Mouse (Mus musculus): Measurements from ENCODE around the gene Triobp. TPM values are rescaled to one million over a fixed set of nuclear protein-coding genes. Genes with fewer than 3 reads are reported as not detected.

Gene Triobp
- polyA plus RNA-seq, 1 experiment from 2014 or later = 48.1 TPM

DNA sequence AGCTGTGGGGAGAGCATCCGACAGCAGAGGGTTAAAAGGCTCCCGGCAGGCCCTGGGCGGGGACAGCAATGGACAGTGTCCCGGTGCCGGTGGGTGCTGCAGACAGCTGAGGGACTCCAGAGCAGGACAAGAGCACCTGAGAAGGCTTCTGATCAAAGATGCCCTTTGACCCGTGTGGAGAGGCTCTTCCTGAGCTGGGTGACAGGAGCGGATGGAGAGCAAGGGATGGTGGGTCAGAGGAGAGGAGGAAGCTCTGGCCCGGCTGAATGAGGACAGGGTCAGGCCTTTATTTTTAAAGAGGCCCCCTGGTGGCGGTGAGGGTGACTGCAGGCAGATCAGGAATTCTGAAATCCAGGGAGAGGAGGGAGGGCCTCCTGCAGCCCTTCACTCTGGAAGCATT, 4.9 kb upstream of the Triobp start:
- peak overlapping the region; percentile 18; the same call in 1 of the 2 replicates for H3K4me3 ChIP-seq

GRCm38 (mm10) chr15:78946232-78946631, 1.3 kb upstream of the Triobp start:
- ATAC-seq (ENCODE audit: insufficient number of reproducible peaks, insufficient read depth, low FRiP score, low TSS enrichment) = no peak

More for the DNA sequence above, 4.9 kb upstream of the Triobp start:
- peak overlapping the region; percentile 64 for H3K9ac ChIP-seq
- no peak for ATAC-seq (ENCODE audit: insufficient number of reproducible peaks, insufficient read depth, low FRiP score, low TSS enrichment)
- WGBS = 0% methylated on average over 9 of the region's 9 CpGs
- no peak overlapping the region for H3K27ac ChIP-seq
- H3K27me3 ChIP-seq = no peaks in the 10 kb centered on the region
- no peaks in the 10 kb centered on the region for H3K9me3 ChIP-seq
- H3K4me1 ChIP-seq = peaks cover 9% of the 10 kb centered on the region
- H3K36me3 ChIP-seq = peaks cover 39% of the 10 kb centered on the region
- H3K4me2 ChIP-seq (replicated peaks) = peak overlapping the region; percentile 45

DNA sequence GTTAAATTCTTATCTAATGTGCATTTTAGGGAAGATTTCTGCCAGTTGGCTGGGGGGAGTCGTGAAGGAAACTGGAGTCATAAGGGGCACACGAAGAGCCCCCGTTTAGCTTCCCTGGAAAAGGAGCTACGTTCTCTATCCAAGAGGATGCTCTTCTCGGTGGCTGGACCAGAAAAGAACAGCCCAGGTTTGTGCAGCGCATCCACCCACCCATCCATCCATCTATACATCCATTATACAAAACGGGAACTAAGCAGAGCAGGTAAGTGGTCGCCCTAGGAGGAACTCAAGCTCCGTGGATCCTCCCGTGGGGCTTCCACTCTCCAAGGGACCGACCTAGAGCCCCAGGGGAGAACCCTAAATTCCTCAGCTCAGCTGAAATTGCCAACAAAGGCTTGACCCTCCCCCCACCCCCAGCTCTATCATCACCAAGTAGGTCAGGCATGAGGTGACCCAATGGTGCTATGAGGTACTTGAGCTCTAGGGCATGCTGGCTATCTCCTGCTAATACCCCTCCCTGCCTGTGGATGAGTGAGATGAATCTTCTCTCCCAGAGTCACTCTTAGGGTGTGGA, 715 bp downstream of the Triobp start:
- Histone ChIP-seq H3K4me1 (peaks cover 9% of the 10 kb centered on the region; the same call in 1 of the 2 replicates), H3K27me3 (no peaks in the 10 kb centered on the region), H3K9ac (peak overlapping the region; percentile 53), H3K9me3 (no peaks in the 10 kb centered on the region), H3K36me3 (0 out of 2 replicates have a peak, but pooled peaks cover 8% of the 10 kb centered on the region), H3K4me2 (replicated peaks) (peak overlapping the region; percentile 60), H3K27ac (peak overlapping the region; percentile 73), H3K4me3 (peak overlapping the region; percentile 49)
- ATAC-seq (ENCODE audit: insufficient number of reproducible peaks, insufficient read depth, low FRiP score, low TSS enrichment) = no peak
- WGBS = 2% methylated on average over 11 of the region's 11 CpGs

More at GRCm38 (mm10) chr15:78946232-78946631, 1.3 kb upstream of the Triobp start:
- Histone ChIP-seq H3K27me3 (no peaks in the 10 kb centered on the region), H3K27ac (no peak overlapping the region), H3K9me3 (no peaks in the 10 kb centered on the region), H3K36me3 (peaks cover 4% of the 10 kb centered on the region), H3K4me1 (peaks cover 13% of the 10 kb centered on the region), H3K4me2 (replicated peaks) (no peak overlapping the region), H3K9ac (no peak overlapping the region), H3K4me3 (no peak overlapping the region)
- WGBS = 81% methylated on average over 7 of the region's 7 CpGs

GRCm38 (mm10) chr15:78948883-78949282, 1.4 kb downstream of the Triobp start:
- 96% methylated on average over 3 of the region's 3 CpGs for WGBS
- no peaks in the 10 kb centered on the region for H3K27me3 ChIP-seq
- H3K4me1 ChIP-seq = peaks cover 9% of the 10 kb centered on the region; the same call in 1 of the 2 replicates
- H3K9ac ChIP-seq = no peak overlapping the region
- peak overlapping the region; percentile 49 for H3K4me3 ChIP-seq
- ATAC-seq (ENCODE audit: insufficient number of reproducible peaks, insufficient read depth, low FRiP score, low TSS enrichment) = no peak
- H3K4me2 ChIP-seq (replicated peaks) = peak overlapping the region; percentile 60
- H3K9me3 ChIP-seq = no peaks in the 10 kb centered on the region
- H3K36me3 ChIP-seq = peaks cover 13% of the 10 kb centered on the region; the same call in 1 of the 2 replicates
- H3K27ac ChIP-seq = no peak overlapping the region

GRCm38 (mm10) chr15:78955663-78956062, 8.1 kb downstream of the Triobp start:
- H3K36me3 ChIP-seq = peaks cover 33% of the 10 kb centered on the region; the same call in 1 of the 2 replicates
- no peak for ATAC-seq (ENCODE audit: insufficient number of reproducible peaks, insufficient read depth, low FRiP score, low TSS enrichment)
- WGBS = 78% methylated on average over 3 of the region's 3 CpGs
- H3K4me1 ChIP-seq = peaks cover 16% of the 10 kb centered on the region; the same call in 1 of the 2 replicates
- H3K9ac ChIP-seq = no peak overlapping the region
- H3K4me2 ChIP-seq (replicated peaks) = no peak overlapping the region
- H3K9me3 ChIP-seq = no peaks in the 10 kb centered on the region
- H3K27ac ChIP-seq = no peak overlapping the region
- H3K27me3 ChIP-seq = no peaks in the 10 kb centered on the region
- no peak overlapping the region for H3K4me3 ChIP-seq

- Histone ChIP-seq H3K4me2 (replicated peaks) (no peak overlapping the region), H3K9me3 (no peaks in the 10 kb centered on the region), H3K4me3 (no peak overlapping the region), H3K4me1 (peaks cover 16% of the 10 kb centered on the region; the same call in 1 of the 2 replicates), H3K9ac (0 out of 2 replicates have a peak overlapping the region, but pooled peaks have one; percentile 5), H3K27me3 (no peaks in the 10 kb centered on the region), H3K27ac (no peak overlapping the region), H3K36me3 (peaks cover 36% of the 10 kb centered on the region; the same call in 1 of the 2 replicates)
- no peak for ATAC-seq (ENCODE audit: insufficient number of reproducible peaks, insufficient read depth, low FRiP score, low TSS enrichment)
- 73% methylated on average over 4 of the region's 4 CpGs for WGBS
These were observed 8.8 kb downstream of the Triobp start for GRCm38 (mm10) chr15:78956351-78956750.

DNA sequence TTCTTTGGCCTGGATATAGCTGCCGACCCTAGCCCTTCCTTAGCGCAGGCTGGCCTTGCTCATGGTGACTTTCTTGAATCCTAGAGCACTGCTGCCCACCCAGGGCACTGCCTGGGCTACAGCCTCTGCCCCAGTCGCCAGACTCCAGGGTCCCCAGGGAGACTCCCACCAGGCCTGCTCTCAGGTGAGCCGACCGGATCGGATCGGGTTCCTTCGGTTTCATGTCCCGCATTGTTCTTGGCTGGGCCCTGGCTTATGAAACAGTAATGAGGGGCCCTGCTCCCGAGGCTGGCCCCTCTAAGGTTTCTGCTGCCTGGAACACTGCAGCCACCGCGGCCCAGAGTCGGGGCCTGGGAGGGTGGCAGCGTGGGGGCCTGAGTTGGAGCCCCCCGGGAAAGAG, 9.5 kb downstream of the Triobp start:
- peak overlapping the region; percentile 5; the same call in 1 of the 2 replicates for H3K9ac ChIP-seq
- WGBS = 54% methylated on average over 15 of the region's 15 CpGs
- H3K27me3 ChIP-seq = no peaks in the 10 kb centered on the region
- H3K4me1 ChIP-seq = peaks cover 16% of the 10 kb centered on the region; the same call in 1 of the 2 replicates
- H3K9me3 ChIP-seq = no peaks in the 10 kb centered on the region
- peak overlapping the region; percentile 25 for H3K27ac ChIP-seq
- H3K4me2 ChIP-seq (replicated peaks) = 0 out of 2 replicates have a peak overlapping the region, but pooled peaks have one; percentile 2
- peaks cover 36% of the 10 kb centered on the region; the same call in 1 of the 2 replicates for H3K36me3 ChIP-seq
- ATAC-seq (ENCODE audit: insufficient number of reproducible peaks, insufficient read depth, low FRiP score, low TSS enrichment) = peak; percentile 49
- no peak overlapping the region for H3K4me3 ChIP-seq

DNA sequence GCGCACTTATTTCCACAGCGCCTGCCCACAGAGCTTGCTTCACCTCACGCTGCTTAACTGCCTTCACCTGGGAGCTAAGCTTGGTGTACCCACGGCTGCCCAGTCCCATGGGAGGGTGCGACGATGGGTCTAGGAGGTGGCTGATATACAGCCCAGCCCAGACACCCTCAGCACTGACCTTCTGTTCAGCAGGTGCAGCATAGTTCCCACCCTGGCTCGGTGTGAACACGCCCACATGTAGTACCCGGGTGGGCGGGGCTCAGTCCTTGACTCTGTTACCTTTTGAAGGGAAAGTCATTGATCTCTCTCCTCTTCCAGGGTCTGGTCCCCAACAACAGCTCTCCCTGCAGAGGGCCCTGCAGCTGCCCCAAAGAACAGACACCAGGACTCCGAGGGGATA, 12.0 kb downstream of the Triobp start:
- H3K4me3 ChIP-seq = no peak overlapping the region
- ATAC-seq (ENCODE audit: insufficient number of reproducible peaks, insufficient read depth, low FRiP score, low TSS enrichment) = no peak
- no peaks in the 10 kb centered on the region for H3K27me3 ChIP-seq
- H3K9me3 ChIP-seq = no peaks in the 10 kb centered on the region
- H3K36me3 ChIP-seq = peaks cover 29% of the 10 kb centered on the region
- no peak overlapping the region for H3K9ac ChIP-seq
- H3K27ac ChIP-seq = no peak overlapping the region
- WGBS = 91% methylated on average over 11 of the region's 11 CpGs
- H3K4me1 ChIP-seq = peaks cover 23% of the 10 kb centered on the region; the same call in 1 of the 2 replicates
- H3K4me2 ChIP-seq (replicated peaks) = no peak overlapping the region

DNA sequence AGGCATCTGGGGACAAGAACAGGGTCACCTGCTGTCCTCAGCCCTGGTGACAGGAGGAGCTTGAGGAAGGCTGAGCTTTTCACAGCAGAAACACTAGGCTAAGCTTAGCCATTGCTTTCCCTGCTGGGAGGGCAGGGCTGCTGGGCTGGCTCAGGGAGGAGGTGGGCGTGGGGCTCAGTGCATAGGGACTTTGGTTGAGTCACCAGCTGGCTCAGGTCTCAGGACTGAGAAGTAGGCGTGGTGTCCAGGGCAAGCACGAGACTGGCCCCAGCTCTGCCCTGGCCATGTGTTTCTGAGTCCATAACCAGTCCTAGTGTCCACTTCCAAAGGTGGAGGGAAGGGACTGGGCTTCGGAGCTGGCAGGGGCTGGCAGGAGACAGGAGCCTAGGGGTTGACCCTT, 12.6 kb downstream of the Triobp start:
- H3K9ac ChIP-seq = no peak overlapping the region
- H3K4me1 ChIP-seq = peaks cover 23% of the 10 kb centered on the region; the same call in 1 of the 2 replicates
- H3K9me3 ChIP-seq = no peaks in the 10 kb centered on the region
- no peak overlapping the region for H3K27ac ChIP-seq
- H3K4me2 ChIP-seq (replicated peaks) = no peak overlapping the region
- WGBS = 79% methylated on average over 4 of the region's 4 CpGs
- H3K36me3 ChIP-seq = peaks cover 32% of the 10 kb centered on the region
- no peak overlapping the region for H3K4me3 ChIP-seq
- no peak for ATAC-seq (ENCODE audit: insufficient number of reproducible peaks, insufficient read depth, low FRiP score, low TSS enrichment)
- H3K27me3 ChIP-seq = no peaks in the 10 kb centered on the region

DNA sequence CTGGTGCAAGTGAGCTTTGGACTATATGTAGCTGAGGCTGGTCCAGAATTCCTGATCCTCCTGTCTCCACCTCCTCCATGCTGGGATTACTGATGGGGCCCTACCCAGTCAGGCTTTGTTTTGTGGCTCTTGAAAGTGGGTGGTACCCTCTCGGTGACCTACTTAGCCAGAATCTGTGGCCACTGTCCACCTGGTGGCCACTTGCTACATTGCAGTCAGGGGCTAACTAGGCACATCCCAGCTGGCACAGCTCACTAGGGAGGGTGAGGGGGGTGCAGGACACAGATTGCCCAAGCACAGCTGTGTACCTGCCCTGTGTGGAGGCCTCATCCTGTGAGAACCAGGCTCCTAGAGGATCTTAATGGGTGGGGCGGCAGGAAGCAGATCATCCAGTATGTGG, 15.4 kb downstream of the Triobp start:
- peaks cover 49% of the 10 kb centered on the region for H3K36me3 ChIP-seq
- no peaks in the 10 kb centered on the region for H3K9me3 ChIP-seq
- 51% methylated on average over 2 of the region's 2 CpGs for WGBS
- no peak for ATAC-seq (ENCODE audit: insufficient number of reproducible peaks, insufficient read depth, low FRiP score, low TSS enrichment)
- no peak overlapping the region for H3K9ac ChIP-seq
- H3K27me3 ChIP-seq = no peaks in the 10 kb centered on the region
- peaks cover 10% of the 10 kb centered on the region; the same call in 1 of the 2 replicates for H3K4me1 ChIP-seq
- H3K4me3 ChIP-seq = no peak overlapping the region
- H3K4me2 ChIP-seq (replicated peaks) = no peak overlapping the region
- H3K27ac ChIP-seq = no peak overlapping the region

- H3K36me3 ChIP-seq = peaks cover 22% of the 10 kb centered on the region
- no peaks in the 10 kb centered on the region for H3K9me3 ChIP-seq
- H3K27ac ChIP-seq = no peak overlapping the region
- no peak for ATAC-seq (ENCODE audit: insufficient number of reproducible peaks, insufficient read depth, low FRiP score, low TSS enrichment)
- no peak overlapping the region for H3K4me2 ChIP-seq (replicated peaks)
- H3K4me1 ChIP-seq = no peaks in the 10 kb centered on the region
- no peak overlapping the region for H3K9ac ChIP-seq
- WGBS = 75% methylated on average over 6 of the region's 6 CpGs
- no peak overlapping the region for H3K4me3 ChIP-seq
- no peaks in the 10 kb centered on the region for H3K27me3 ChIP-seq
These were observed 24.1 kb downstream of the Triobp start for GRCm38 (mm10) chr15:78971626-78972025.

- Histone ChIP-seq H3K27me3 (no peaks in the 10 kb centered on the region), H3K4me1 (peaks cover 12% of the 10 kb centered on the region), H3K9me3 (no peaks in the 10 kb centered on the region), H3K36me3 (peaks cover 4% of the 10 kb centered on the region; the same call in 1 of the 2 replicates), H3K9ac (no peak overlapping the region), H3K4me3 (no peak overlapping the region), H3K4me2 (replicated peaks) (no peak overlapping the region), H3K27ac (no peak overlapping the region)
- ATAC-seq (ENCODE audit: insufficient number of reproducible peaks, insufficient read depth, low FRiP score, low TSS enrichment) = no peak
- WGBS = 79% methylated on average over 7 of the region's 7 CpGs
These were observed 26.4 kb downstream of the Triobp start for GRCm38 (mm10) chr15:78973950-78974349.
